Mouse (Mus musculus): ENCODE measurements around the gene Msmp. TPM values are rescaled to one million over a fixed set of nuclear protein-coding genes. Genes with fewer than 3 reads are reported as not detected.

The Msmp gene
- polyA plus RNA-seq, 1 experiment: not detected

Other genes starting within 250 kb of the Msmp start
- 60.0 and 64.5 TPM in 2 replicates for gene Rusc2, start 202.5 kb downstream of the Msmp start, polyA plus RNA-seq (2012; rRNA removed)
- 1.1 and 1.2 TPM in 2 replicates for gene Fam166b, start 155.4 kb downstream of the Msmp start, polyA plus RNA-seq (2012; rRNA removed)
- 70.5 and 78.2 TPM in 2 replicates for gene Tesk1, start 142.6 kb downstream of the Msmp start, polyA plus RNA-seq (2012; rRNA removed)
- gene Cd72, start 129.9 kb downstream of the Msmp start, polyA plus RNA-seq (2012; rRNA removed): 0.64 and 1.6 TPM in 2 replicates
- 0.16 TPM in 1 of 2 replicates, not detected in the other for gene Sit1, start 100.8 kb downstream of the Msmp start, polyA plus RNA-seq (2012; rRNA removed)
- 88.4 and 126 TPM in 2 replicates for gene Ccdc107, start 91.6 kb downstream of the Msmp start, polyA plus RNA-seq (2012; rRNA removed)
- gene Arhgef39, start 84.8 kb downstream of the Msmp start, polyA plus RNA-seq (2012; rRNA removed): 1.3 and 1.6 TPM in 2 replicates
- gene Car9, start 77.5 kb downstream of the Msmp start, polyA plus RNA-seq (2012; rRNA removed): 0.11 and 0.14 TPM in 2 replicates
- 11.8 and 15.7 TPM in 2 replicates for gene Tpm2, start 60.7 kb downstream of the Msmp start, polyA plus RNA-seq (2012; rRNA removed)
- gene Creb3, start 22.2 kb downstream of the Msmp start, polyA plus RNA-seq (2012; rRNA removed): 59.9 and 78.4 TPM in 2 replicates
- gene Tln1, start 21.8 kb downstream of the Msmp start, polyA plus RNA-seq (2012; rRNA removed): 42.4 and 43.2 TPM in 2 replicates
- 35.5 and 39.6 TPM in 2 replicates for gene Rgp1, start 5.8 kb downstream of the Msmp start, polyA plus RNA-seq (2012; rRNA removed)
- gene Gba2, start 5.6 kb downstream of the Msmp start, polyA plus RNA-seq (2012; rRNA removed): 85.8 and 91.4 TPM in 2 replicates
- 119 and 122 TPM in 2 replicates for gene Npr2, start 47.4 kb upstream of the Msmp start, polyA plus RNA-seq (2012; rRNA removed)
- 2.1 and 2.6 TPM in 2 replicates for gene Spag8, start 69.1 kb upstream of the Msmp start, polyA plus RNA-seq (2012; rRNA removed)
- gene Hint2, start 72.0 kb upstream of the Msmp start, polyA plus RNA-seq (2012; rRNA removed): 75.8 and 81.1 TPM in 2 replicates
- 35.5 and 38.0 TPM in 2 replicates for gene Tmem8b, start 84.5 kb upstream of the Msmp start, polyA plus RNA-seq (2012; rRNA removed)
- 0.88 and 0.94 TPM in 2 replicates for gene Fam221b, start 84.7 kb upstream of the Msmp start, polyA plus RNA-seq (2012; rRNA removed)
- gene Olfr70, start 116.3 kb upstream of the Msmp start, polyA plus RNA-seq (2012; rRNA removed): not detected in 2 replicates
- not detected in 2 replicates for gene Olfr71, start 125.8 kb upstream of the Msmp start, polyA plus RNA-seq (2012; rRNA removed)
- 1.9 and 2.8 TPM in 2 replicates for gene Hrct1, start 142.7 kb upstream of the Msmp start, polyA plus RNA-seq (2012; rRNA removed)
- gene Spaar, start 145.5 kb upstream of the Msmp start, polyA plus RNA-seq (2012; rRNA removed): 0.97 and 1.2 TPM in 2 replicates
- not detected in 2 replicates for gene Olfr159, start 186.5 kb upstream of the Msmp start, polyA plus RNA-seq (2012; rRNA removed)
- not detected in 2 replicates for gene Olfr156, start 239.4 kb upstream of the Msmp start, polyA plus RNA-seq (2012; rRNA removed)